Mouse (Mus musculus) heart, adult 2 months (tissue): ENCODE measurements around the gene Sept9. TPM values are rescaled to one million over a fixed set of nuclear protein-coding genes. Genes with fewer than 3 reads are reported as not detected.

Experiments used
- DNase-seq, 2 experiments: peaks; one replicate each; pipeline ENCODE4 v3.0.0; 2021
- H3K27ac ChIP-seq: fragments of 200-600 bp; 2 replicates; pipeline ENCODE4 v1.8.1; 2022
- H3K27me3 ChIP-seq: fragments of 200-500 bp; 2 replicates; pipeline ENCODE4 v1.6.1; 2012; ENCODE audit warnings: mild to moderate bottlenecking, low read length, inconsistent platforms, mixed read lengths; ENCODE audit not compliant: control insufficient read depth, insufficient read depth
- H3K36me3 ChIP-seq: fragments of 200-500 bp; 2 replicates; pipeline ENCODE4 v1.6.1; 2012; ENCODE audit warnings: low read length, inconsistent platforms; ENCODE audit not compliant: control insufficient read depth, insufficient read depth
- H3K4me1 ChIP-seq: fragments of 200-500 bp; 2 replicates; pipeline ENCODE4 v1.6.1; 2011; ENCODE audit warnings: low read length; ENCODE audit not compliant: control insufficient read depth, insufficient read depth
- H3K4me3 ChIP-seq: fragments of 200-600 bp; 2 replicates; pipeline ENCODE4 v1.8.1; 2022
- H3K79me2 ChIP-seq: fragments of 200-500 bp; replicated peaks from 2 replicates; pipeline ENCODE4 v1.6.1; 2012; ENCODE audit warnings: mild to moderate bottlenecking, inconsistent platforms, low read length, moderate library complexity, mixed read lengths; ENCODE audit not compliant: control insufficient read depth, insufficient read depth
- H3K9ac ChIP-seq: fragments of 200-500 bp; 2 replicates; pipeline ENCODE4 v1.6.1; 2012; ENCODE audit warnings: low read depth, mild to moderate bottlenecking, control low read depth, inconsistent platforms, low read length, mixed read lengths
- CTCF ChIP-seq: fragments of 200-600 bp; IDR thresholded peaks from 2 replicates; pipeline ENCODE4 v1.8.1; 2022; ENCODE audit warnings: antibody characterized with exemption, mild to moderate bottlenecking, moderate library complexity
- EP300 ChIP-seq: fragments of 200-500 bp; IDR thresholded peaks from 2 replicates; pipeline ENCODE4 v1.6.1; 2011; ENCODE audit warnings: low read depth, low read length, control low read depth; ENCODE audit not compliant: insufficient read depth
- POLR2A ChIP-seq: fragments of 200-500 bp; IDR thresholded peaks from 2 replicates; pipeline ENCODE4 v1.6.1; 2011; ENCODE audit warnings: mild to moderate bottlenecking, low read depth, low read length, control low read depth; ENCODE audit not compliant: insufficient read depth
- WGBS: fragments of 180-500 bp; shearing (Covaris S2); methylation state at CpG from one replicate; pipeline ENCODE4 v1.1.7; 2018; 5-methylcytosine and 5-hydroxymethylcytosine counted together
- intact Hi-C: fragments of 180-260 bp; cut with DNase I; formaldehyde crosslinking; loops from one replicate; pipeline ENCODE4 v1.15.1; 2025
- polyA plus RNA-seq: library from polyadenylated mRNA; depleted of rRNA; stranded (reverse); fragments of >200 nt; gene quantifications from 2 replicates; pipeline ENCODE4 v1.2.3, GENCODE M21; 2012
- total RNA-seq, 2 experiments: library from RNA; stranded (reverse); gene quantifications; 2 replicates each; pipeline ENCODE4 v1.2.3; 2021

Sept9 gene
- total and polyA plus RNA-seq, 3 experiments: 15.9 to 31.9 (median 28.2) TPM

- no peak for DNase-seq
- H3K9ac ChIP-seq: no peak overlapping the region
- no peak overlapping the region for H3K4me3 ChIP-seq
- WGBS: 85% methylated on average over 5 of the region's 5 CpGs
- no peaks in the 10 kb centered on the region for H3K36me3 ChIP-seq
- H3K27ac ChIP-seq: no peak overlapping the region
- peaks cover 27% of the 10 kb centered on the region for H3K4me1 ChIP-seq
- no peaks in the 10 kb centered on the region for H3K27me3 ChIP-seq
- peaks cover 2% of the 10 kb centered on the region for H3K79me2 ChIP-seq
- intact Hi-C loops: no loop called here
- TF ChIP-seq EP300: no peak
- no peak for TF ChIP-seq POLR2A
- no peak for TF ChIP-seq CTCF
Observed at GRCm38 (mm10) chr11:117325131-117325467, 125.6 kb downstream of the Sept9 start.

GRCm38 (mm10) chr11:117325468-117326139 lies 126.1 kb downstream of the Sept9 start:
- Histone ChIP-seq H3K4me3 (no peak overlapping the region), H3K9ac (no peak overlapping the region), H3K79me2 (peaks cover 2% of the 10 kb centered on the region), H3K36me3 (no peaks in the 10 kb centered on the region), H3K4me1 (peaks cover 22% of the 10 kb centered on the region), H3K27ac (no peak overlapping the region), H3K27me3 (no peaks in the 10 kb centered on the region)
- intact Hi-C loops: no loop called here
- TF ChIP-seq POLR2A: no peak
- TF ChIP-seq EP300: no peak
- peak; percentile 41 to 75 for DNase-seq
- WGBS: 61% methylated on average over 12 of the region's 12 CpGs

GRCm38 (mm10) chr11:117326140-117326725 lies 126.8 kb downstream of the Sept9 start:
- H3K4me1 ChIP-seq: peaks cover 25% of the 10 kb centered on the region
- intact Hi-C loops: no loop called here

GRCm38 (mm10) chr11:117326867-117327600 lies 127.6 kb downstream of the Sept9 start:
- H3K4me3 ChIP-seq: no peak overlapping the region
- H3K36me3 ChIP-seq: no peaks in the 10 kb centered on the region
- intact Hi-C loops: no loop called here
- H3K4me1 ChIP-seq: peaks cover 28% of the 10 kb centered on the region
- TF ChIP-seq EP300 (0 out of 2 replicates have a peak, but pooled peaks have one; percentile 48), POLR2A (no peak)
- H3K9ac ChIP-seq: 0 out of 2 replicates have a peak overlapping the region, but pooled peaks have one; percentile 6
- WGBS: 46% methylated on average over 16 of the region's 16 CpGs
- H3K27ac ChIP-seq: peak overlapping the region; percentile 28
- H3K27me3 ChIP-seq: no peaks in the 10 kb centered on the region
- peak; percentile 40 to 46 for DNase-seq
- peaks cover 2% of the 10 kb centered on the region for H3K79me2 ChIP-seq

More at GRCm38 (mm10) chr11:117326140-117326725, 126.8 kb downstream of the Sept9 start:
- Histone ChIP-seq H3K9ac (no peak overlapping the region), H3K36me3 (no peaks in the 10 kb centered on the region), H3K27ac (no peak overlapping the region), H3K79me2 (peaks cover 2% of the 10 kb centered on the region), H3K4me3 (no peak overlapping the region), H3K27me3 (no peaks in the 10 kb centered on the region)
- TF ChIP-seq CTCF (peak; percentile 55), POLR2A (no peak)
- 27% methylated on average over 4 of the region's 4 CpGs for WGBS
- DNase-seq: peak; percentile 55 to 57

- no peak for TF ChIP-seq CTCF
- TF ChIP-seq POLR2A: no peak
- no peak for TF ChIP-seq EP300
- H3K27ac ChIP-seq: peak overlapping the region; percentile 28
- no peaks in the 10 kb centered on the region; the same call in 1 of the 2 replicates for H3K79me2 ChIP-seq
- no peaks in the 10 kb centered on the region for H3K36me3 ChIP-seq
- H3K4me1 ChIP-seq: peaks cover 27% of the 10 kb centered on the region
- no peak overlapping the region for H3K4me3 ChIP-seq
- no peaks in the 10 kb centered on the region for H3K27me3 ChIP-seq
- intact Hi-C loops: no loop called here
- H3K9ac ChIP-seq: no peak overlapping the region
- WGBS: 68% methylated on average over 5 of the region's 5 CpGs
- no peak for DNase-seq
Observed at GRCm38 (mm10) chr11:117327633-117328032, 128.2 kb downstream of the Sept9 start.
